Mouse (Mus musculus): ENCODE measurements around the gene Ell2. TPM values are rescaled to one million over a fixed set of nuclear protein-coding genes. Genes with fewer than 3 reads are reported as not detected.

The Ell2 gene
- polyA plus RNA-seq, 1 experiment from 2014 or later, result 7.0 TPM

DNA sequence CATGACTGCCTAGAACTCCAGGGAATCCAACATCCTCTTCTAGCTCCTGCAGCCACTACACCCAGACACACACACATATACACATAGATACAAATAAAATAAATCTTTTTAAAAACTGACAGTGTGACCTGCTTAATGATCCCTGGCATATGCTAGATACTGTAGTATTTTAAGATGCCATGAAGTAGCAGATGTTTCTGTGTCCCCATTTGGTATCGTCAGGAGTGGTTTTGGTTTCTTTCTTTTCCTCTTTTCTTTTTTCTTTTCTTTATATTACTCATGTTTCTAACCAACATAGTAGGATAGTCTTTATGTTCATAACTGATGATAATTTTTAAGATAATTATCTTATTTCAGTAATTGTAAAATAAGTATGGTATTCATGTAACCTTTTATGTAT, 29.0 kb downstream of the Ell2 start:
- no peak overlapping the region for H3K9ac ChIP-seq
- H3K36me3 ChIP-seq, result no peaks in the 10 kb centered on the region
- no peak overlapping the region for H3K4me3 ChIP-seq
- no peak overlapping the region for H3K4me2 ChIP-seq (replicated peaks)
- no peaks in the 10 kb centered on the region for H3K9me3 ChIP-seq
- H3K27ac ChIP-seq, result no peak overlapping the region
- ATAC-seq (ENCODE audit: insufficient number of reproducible peaks, insufficient read depth, low FRiP score, low TSS enrichment), result no peak
- WGBS, result 92% methylated on average over 1 of the region's 1 CpGs
- H3K27me3 ChIP-seq, result no peaks in the 10 kb centered on the region
- H3K4me1 ChIP-seq, result no peaks in the 10 kb centered on the region

DNA sequence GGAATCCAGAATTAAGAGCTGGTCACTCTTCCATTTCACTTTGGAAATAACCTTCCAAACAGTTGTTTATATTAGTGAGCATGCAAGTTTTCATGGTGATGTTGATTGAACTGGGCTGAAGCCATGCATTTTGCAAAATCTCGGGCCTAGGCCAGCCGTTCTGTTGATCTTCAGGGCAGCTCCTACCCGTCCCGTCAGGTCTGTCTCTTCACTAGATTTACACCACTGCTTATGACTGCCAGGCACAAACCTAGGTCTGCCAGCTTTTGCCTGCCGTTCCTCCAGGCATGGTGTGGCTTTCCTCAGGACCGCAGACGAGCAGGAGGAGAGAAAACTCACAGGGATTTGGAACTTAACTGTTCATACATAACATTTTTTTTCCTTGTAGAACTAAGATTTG, 31.4 kb downstream of the Ell2 start:
- no peak for ATAC-seq (ENCODE audit: insufficient number of reproducible peaks, insufficient read depth, low FRiP score, low TSS enrichment)

GRCm38 (mm10) chr13:75738536-75738935, 32.0 kb downstream of the Ell2 start:
- 43% methylated on average over 6 of the region's 6 CpGs for WGBS
- ATAC-seq (ENCODE audit: insufficient number of reproducible peaks, insufficient read depth, low FRiP score, low TSS enrichment), result no peak

More for the DNA sequence above, 31.4 kb downstream of the Ell2 start:
- no peak overlapping the region for H3K27ac ChIP-seq
- H3K27me3 ChIP-seq, result no peaks in the 10 kb centered on the region
- H3K4me3 ChIP-seq, result no peak overlapping the region
- H3K36me3 ChIP-seq, result no peaks in the 10 kb centered on the region
- WGBS, result 71% methylated on average over 7 of the region's 7 CpGs
- no peak overlapping the region for H3K4me2 ChIP-seq (replicated peaks)
- H3K9me3 ChIP-seq, result no peaks in the 10 kb centered on the region
- H3K4me1 ChIP-seq, result no peaks in the 10 kb centered on the region; the same call in 1 of the 2 replicates
- no peak overlapping the region for H3K9ac ChIP-seq

GRCm38 (mm10) chr13:75738957-75739356, 32.4 kb downstream of the Ell2 start:
- no peak overlapping the region for H3K27ac ChIP-seq
- H3K4me1 ChIP-seq, result no peaks in the 10 kb centered on the region; the same call in 1 of the 2 replicates
- H3K27me3 ChIP-seq, result no peaks in the 10 kb centered on the region
- H3K9me3 ChIP-seq, result no peaks in the 10 kb centered on the region
- WGBS, result 81% methylated on average over 3 of the region's 3 CpGs
- no peak overlapping the region for H3K9ac ChIP-seq
- no peaks in the 10 kb centered on the region for H3K36me3 ChIP-seq
- H3K4me3 ChIP-seq, result no peak overlapping the region
- no peak for ATAC-seq (ENCODE audit: insufficient number of reproducible peaks, insufficient read depth, low FRiP score, low TSS enrichment)
- H3K4me2 ChIP-seq (replicated peaks), result no peak overlapping the region

More at GRCm38 (mm10) chr13:75738536-75738935, 32.0 kb downstream of the Ell2 start:
- Histone ChIP-seq H3K9me3 (no peaks in the 10 kb centered on the region), H3K27ac (no peak overlapping the region), H3K4me1 (no peaks in the 10 kb centered on the region; the same call in 1 of the 2 replicates), H3K4me3 (no peak overlapping the region), H3K9ac (no peak overlapping the region), H3K4me2 (replicated peaks) (no peak overlapping the region), H3K27me3 (no peaks in the 10 kb centered on the region), H3K36me3 (no peaks in the 10 kb centered on the region)

- Histone ChIP-seq H3K9me3 (no peaks in the 10 kb centered on the region), H3K9ac (no peak overlapping the region), H3K4me3 (no peak overlapping the region), H3K4me2 (replicated peaks) (no peak overlapping the region), H3K27me3 (no peaks in the 10 kb centered on the region), H3K4me1 (no peaks in the 10 kb centered on the region; the same call in 1 of the 2 replicates), H3K27ac (no peak overlapping the region), H3K36me3 (no peaks in the 10 kb centered on the region)
- ATAC-seq (ENCODE audit: insufficient number of reproducible peaks, insufficient read depth, low FRiP score, low TSS enrichment), result no peak
- WGBS, result 71% methylated on average over 3 of the region's 3 CpGs
Measured at GRCm38 (mm10) chr13:75740018-75740417, 33.5 kb downstream of the Ell2 start.

DNA sequence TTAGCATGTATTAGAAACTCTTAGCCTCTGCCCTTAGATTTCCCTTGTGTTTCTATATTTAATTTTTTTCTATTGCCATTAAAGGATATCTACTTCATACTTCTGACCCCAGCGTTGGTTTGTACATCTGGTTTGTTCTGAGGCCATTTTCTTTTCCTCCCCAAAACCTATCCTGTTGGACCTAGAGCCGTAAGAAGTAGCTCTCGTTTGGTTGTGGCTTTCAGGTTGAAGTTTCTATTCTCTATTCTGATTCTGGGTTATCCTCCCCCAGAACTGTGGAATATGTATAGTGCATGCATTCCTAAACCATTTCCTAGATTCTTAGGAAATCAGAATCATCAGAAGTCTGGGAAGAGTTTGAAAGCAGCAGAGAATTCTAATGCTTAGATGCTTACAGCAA, 34.6 kb downstream of the Ell2 start:
- Histone ChIP-seq H3K4me1 (no peaks in the 10 kb centered on the region; the same call in 1 of the 2 replicates), H3K36me3 (no peaks in the 10 kb centered on the region), H3K27ac (0 out of 2 replicates have a peak overlapping the region, but pooled peaks have one; percentile 46), H3K9me3 (no peaks in the 10 kb centered on the region), H3K9ac (no peak overlapping the region), H3K27me3 (no peaks in the 10 kb centered on the region), H3K4me2 (replicated peaks) (no peak overlapping the region), H3K4me3 (no peak overlapping the region)
- 88% methylated on average over 3 of the region's 3 CpGs for WGBS
- no peak for ATAC-seq (ENCODE audit: insufficient number of reproducible peaks, insufficient read depth, low FRiP score, low TSS enrichment)

- no peak overlapping the region for H3K9ac ChIP-seq
- H3K9me3 ChIP-seq, result no peaks in the 10 kb centered on the region
- no peak overlapping the region for H3K4me2 ChIP-seq (replicated peaks)
- no peaks in the 10 kb centered on the region for H3K36me3 ChIP-seq
- ATAC-seq (ENCODE audit: insufficient number of reproducible peaks, insufficient read depth, low FRiP score, low TSS enrichment), result peak; percentile 67
- no peak overlapping the region for H3K4me3 ChIP-seq
- WGBS, result 69% methylated on average over 12 of the region's 12 CpGs
- no peaks in the 10 kb centered on the region; the same call in 1 of the 2 replicates for H3K4me1 ChIP-seq
- H3K27me3 ChIP-seq, result no peaks in the 10 kb centered on the region
- H3K27ac ChIP-seq, result no peak overlapping the region
Measured at GRCm38 (mm10) chr13:75741736-75742729, 35.5 kb downstream of the Ell2 start.

GRCm38 (mm10) chr13:75742970-75743369, 36.4 kb downstream of the Ell2 start:
- Histone ChIP-seq H3K4me3 (no peak overlapping the region), H3K36me3 (no peaks in the 10 kb centered on the region), H3K9me3 (no peaks in the 10 kb centered on the region), H3K4me1 (no peaks in the 10 kb centered on the region; the same call in 1 of the 2 replicates), H3K27me3 (no peaks in the 10 kb centered on the region), H3K4me2 (replicated peaks) (no peak overlapping the region), H3K9ac (no peak overlapping the region), H3K27ac (no peak overlapping the region)
- 92% methylated on average over 3 of the region's 3 CpGs for WGBS
- no peak for ATAC-seq (ENCODE audit: insufficient number of reproducible peaks, insufficient read depth, low FRiP score, low TSS enrichment)

- H3K4me1 ChIP-seq, result no peaks in the 10 kb centered on the region; the same call in 1 of the 2 replicates
- no peaks in the 10 kb centered on the region for H3K27me3 ChIP-seq
- no peak overlapping the region for H3K27ac ChIP-seq
- no peaks in the 10 kb centered on the region for H3K36me3 ChIP-seq
- H3K4me3 ChIP-seq, result no peak overlapping the region
- H3K4me2 ChIP-seq (replicated peaks), result no peak overlapping the region
- 83% methylated on average over 4 of the region's 4 CpGs for WGBS
- H3K9me3 ChIP-seq, result no peaks in the 10 kb centered on the region
- ATAC-seq (ENCODE audit: insufficient number of reproducible peaks, insufficient read depth, low FRiP score, low TSS enrichment), result no peak
- no peak overlapping the region for H3K9ac ChIP-seq
Measured at GRCm38 (mm10) chr13:75744065-75744464, 37.5 kb downstream of the Ell2 start.

- no peak for ATAC-seq (ENCODE audit: insufficient number of reproducible peaks, insufficient read depth, low FRiP score, low TSS enrichment)
Measured at GRCm38 (mm10) chr13:75745328-75745727, 38.8 kb downstream of the Ell2 start.

DNA sequence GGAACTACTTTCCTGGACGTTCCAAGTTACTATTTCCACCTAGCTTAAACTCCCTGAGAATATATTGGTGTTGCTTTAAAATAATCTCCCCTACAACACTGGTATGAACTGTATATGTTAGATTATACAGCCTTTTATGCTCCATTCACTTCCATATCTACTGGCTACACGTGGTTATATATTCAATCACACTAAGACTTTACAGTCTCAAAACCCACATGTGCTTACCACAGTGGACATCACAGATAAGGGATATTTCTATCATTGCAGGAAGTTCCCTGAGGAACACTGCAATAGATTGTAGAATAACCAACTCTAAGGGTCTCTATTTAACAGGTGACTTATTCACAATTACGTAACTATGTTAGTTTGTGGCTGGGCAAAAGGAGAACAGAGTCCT, 40.7 kb downstream of the Ell2 start:
- H3K9me3 ChIP-seq, result no peaks in the 10 kb centered on the region
- no peaks in the 10 kb centered on the region for H3K27me3 ChIP-seq
- no peak for ATAC-seq (ENCODE audit: insufficient number of reproducible peaks, insufficient read depth, low FRiP score, low TSS enrichment)
- H3K27ac ChIP-seq, result no peak overlapping the region
- whole genome bisulfite sequencing, result 85% methylated on average over 3 of the region's 3 CpGs
- no peaks in the 10 kb centered on the region for H3K36me3 ChIP-seq
- H3K9ac ChIP-seq, result no peak overlapping the region
- no peaks in the 10 kb centered on the region for H3K4me1 ChIP-seq
- H3K4me3 ChIP-seq, result no peak overlapping the region
- no peak overlapping the region for H3K4me2 ChIP-seq (replicated peaks)

More at GRCm38 (mm10) chr13:75745328-75745727, 38.8 kb downstream of the Ell2 start:
- H3K36me3 ChIP-seq, result no peaks in the 10 kb centered on the region
- no peak overlapping the region for H3K4me2 ChIP-seq (replicated peaks)
- H3K9ac ChIP-seq, result no peak overlapping the region
- H3K27ac ChIP-seq, result no peak overlapping the region
- H3K4me1 ChIP-seq, result no peaks in the 10 kb centered on the region; the same call in 1 of the 2 replicates
- no peaks in the 10 kb centered on the region for H3K27me3 ChIP-seq
- no peaks in the 10 kb centered on the region for H3K9me3 ChIP-seq
- H3K4me3 ChIP-seq, result no peak overlapping the region

- Histone ChIP-seq H3K4me2 (replicated peaks) (no peak overlapping the region), H3K9me3 (no peaks in the 10 kb centered on the region), H3K4me1 (no peaks in the 10 kb centered on the region), H3K27me3 (no peaks in the 10 kb centered on the region), H3K4me3 (no peak overlapping the region), H3K9ac (no peak overlapping the region), H3K36me3 (no peaks in the 10 kb centered on the region), H3K27ac (no peak overlapping the region)
- no peak for ATAC-seq (ENCODE audit: insufficient number of reproducible peaks, insufficient read depth, low FRiP score, low TSS enrichment)
- WGBS, result 95% methylated on average over 7 of the region's 7 CpGs
Measured at GRCm38 (mm10) chr13:75748685-75749084, 42.1 kb downstream of the Ell2 start.
